Mouse (Mus musculus) CH12.LX (cell line): ENCODE measurements around the gene Asap2. TPM values are rescaled to one million over a fixed set of nuclear protein-coding genes. Genes with fewer than 3 reads are reported as not detected.

Experiments used
- DNase-seq: peaks from one replicate; pipeline ENCODE4 v3.0.0-alpha.2; 2013; ENCODE audit errors: extremely low read depth
- H3K27ac ChIP-seq: 2 replicates; pipeline ENCODE4 v1.5.1; 2012; ENCODE audit warnings: low read depth, mild to moderate bottlenecking, control low read depth, moderate library complexity; ENCODE audit not compliant: insufficient read depth
- H3K27me3 ChIP-seq: replicated peaks from 2 replicates; pipeline ENCODE3; 2012; ENCODE audit warnings: inconsistent platforms
- H3K36me3 ChIP-seq, 2 experiments: replicated peaks in 1 of 2; 2 replicates each; pipeline versions ENCODE3 to v1.6.1; 2012; ENCODE audit warnings: inconsistent platforms in 1 of 2, low read length in 1 of 2, mild to moderate bottlenecking in 1 of 2, mixed read lengths in 1 of 2, moderate library complexity in 1 of 2; ENCODE audit not compliant: control insufficient read depth in 1 of 2, insufficient read depth in 1 of 2
- H3K4me1 ChIP-seq, 2 experiments: 2 replicates each; pipeline ENCODE4 v1.6.1; 2012; ENCODE audit warnings: inconsistent platforms in 1 of 2, moderate library complexity in 1 of 2; ENCODE audit not compliant: insufficient read depth in 2 of 2, control insufficient read depth in 1 of 2
- H3K4me2 ChIP-seq: 2 replicates; pipeline ENCODE4 v1.6.1; 2012; ENCODE audit warnings: low read depth, mild to moderate bottlenecking, control low read depth; ENCODE audit not compliant: poor library complexity, insufficient read depth, severe bottlenecking
- H3K4me3 ChIP-seq, 3 experiments: fragments of 150-350 bp in 1 of 3; sonication (generic) in 1 of 3; replicated peaks in 1 of 3; 2 replicates each; pipeline versions ENCODE3 to v1.5.1; 2011 to 2012; ENCODE audit warnings: low read depth in 2 of 3, low read length in 2 of 3, mild to moderate bottlenecking in 2 of 3, moderate library complexity in 2 of 3, control low read depth in 1 of 3, improper control_type of control experiment in 1 of 3, inconsistent platforms in 1 of 3, mixed read lengths in 1 of 3; ENCODE audit not compliant: poor library complexity in 1 of 3
- H3K79me2 ChIP-seq: replicated peaks from 2 replicates; pipeline ENCODE4 v1.6.1; 2012; ENCODE audit warnings: mild to moderate bottlenecking, moderate library complexity; ENCODE audit not compliant: control insufficient read depth, poor library complexity, insufficient read depth, severe bottlenecking; ENCODE audit errors: extremely low read depth
- H3K9ac ChIP-seq: 2 replicates; pipeline ENCODE4 v1.6.1; 2012; ENCODE audit warnings: low read depth, mild to moderate bottlenecking, control low read depth, moderate library complexity; ENCODE audit not compliant: insufficient read depth
- H3K9me3 ChIP-seq: replicated peaks from 2 replicates; pipeline ENCODE3; 2012; ENCODE audit warnings: low read length, inconsistent platforms, mixed read lengths
- CHD1 ChIP-seq: IDR thresholded peaks from 2 replicates; pipeline ENCODE4 v1.6.1; 2012; ENCODE audit warnings: low read depth, low read length, improper control_type of control experiment, inconsistent platforms
- CTCF ChIP-seq, 2 experiments: IDR thresholded peaks in 1 of 2; conservative IDR thresholded peaks in 1 of 2; 2 replicates each; pipeline ENCODE4 v1.5.1; 2011 to 2012; ENCODE audit warnings: low read depth in 2 of 2, low read length in 2 of 2, improper control_type of control experiment in 1 of 2, inconsistent platforms in 1 of 2, mild to moderate bottlenecking in 1 of 2, moderate library complexity in 1 of 2
- E2F4 ChIP-seq: IDR thresholded peaks from 2 replicates; pipeline ENCODE4 v1.6.1; 2011; ENCODE audit warnings: low read depth, low read length, improper control_type of control experiment; ENCODE audit not compliant: insufficient replicate concordance
- EP300 ChIP-seq: IDR thresholded peaks from 2 replicates; pipeline ENCODE4 v1.6.1; 2011; ENCODE audit warnings: low read length, improper control_type of control experiment
- GABPA ChIP-seq: IDR thresholded peaks from 2 replicates; pipeline ENCODE4 v1.6.1; 2012; ENCODE audit warnings: low read depth, low read length, improper control_type of control experiment, inconsistent platforms; ENCODE audit not compliant: insufficient replicate concordance
- JUND ChIP-seq: conservative IDR thresholded peaks from 2 replicates; pipeline ENCODE4 v1.6.1; 2011; ENCODE audit warnings: low read depth, low read length, improper control_type of control experiment
- KAT2A ChIP-seq: IDR thresholded peaks from 2 replicates; pipeline ENCODE4 v1.6.1; 2012; ENCODE audit warnings: low read length, improper control_type of control experiment, inconsistent platforms; ENCODE audit not compliant: insufficient replicate concordance
- MAFK ChIP-seq: IDR thresholded peaks from 2 replicates; pipeline ENCODE4 v1.6.1; 2011; ENCODE audit warnings: low read length, improper control_type of control experiment; ENCODE audit not compliant: insufficient replicate concordance
- MAX ChIP-seq: IDR thresholded peaks from 2 replicates; pipeline ENCODE4 v1.6.1; 2011; ENCODE audit warnings: low read length, improper control_type of control experiment
- MAZ ChIP-seq: IDR thresholded peaks from 2 replicates; pipeline ENCODE4 v1.6.1; 2012; ENCODE audit warnings: low read depth, mild to moderate bottlenecking, inconsistent platforms, low read length, improper control_type of control experiment, moderate library complexity
- MXI1 ChIP-seq: IDR thresholded peaks from 2 replicates; pipeline ENCODE4 v1.6.1; 2011; ENCODE audit warnings: mild to moderate bottlenecking, low read depth, low read length, improper control_type of control experiment
- PAX5 ChIP-seq: IDR thresholded peaks from 2 replicates; pipeline ENCODE4 v1.6.1; 2012; ENCODE audit warnings: low read length, inconsistent platforms, mixed read lengths
- POLR2A ChIP-seq: IDR thresholded peaks from 2 replicates; pipeline ENCODE4 v1.6.1; 2011; ENCODE audit warnings: low read depth, mild to moderate bottlenecking, improper control_type of control experiment, low read length
- POLR2AphosphoS2 ChIP-seq: IDR thresholded peaks from 2 replicates; pipeline ENCODE4 v1.6.1; 2011; ENCODE audit warnings: low read depth, low read length, improper control_type of control experiment
- TBP ChIP-seq: conservative IDR thresholded peaks from 2 replicates; pipeline ENCODE4 v1.6.1; 2011; ENCODE audit warnings: low read depth, low read length, improper control_type of control experiment
- TCF12 ChIP-seq: IDR thresholded peaks from 2 replicates; pipeline ENCODE4 v1.6.1; 2014; ENCODE audit warnings: low read depth, mild to moderate bottlenecking, inconsistent platforms, low read length, improper control_type of control experiment
- UBTF ChIP-seq: IDR thresholded peaks from 2 replicates; pipeline ENCODE4 v1.6.1; 2012; ENCODE audit warnings: low read depth, mild to moderate bottlenecking, inconsistent platforms, low read length, improper control_type of control experiment, moderate library complexity
- USF1 ChIP-seq: IDR thresholded peaks from 2 replicates; pipeline ENCODE4 v1.6.1; 2014; ENCODE audit warnings: low read depth, mild to moderate bottlenecking, inconsistent platforms, low read length, improper control_type of control experiment
- USF2 ChIP-seq: conservative IDR thresholded peaks from 2 replicates; pipeline ENCODE4 v1.6.1; 2011; ENCODE audit warnings: low read depth, low read length, improper control_type of control experiment
- ZC3H11A ChIP-seq: IDR thresholded peaks from 2 replicates; pipeline ENCODE4 v1.6.1; 2012; ENCODE audit warnings: low read depth, mild to moderate bottlenecking, inconsistent platforms, low read length, improper control_type of control experiment
- ZKSCAN1 ChIP-seq: IDR thresholded peaks from 2 replicates; pipeline ENCODE4 v1.6.1; 2012; ENCODE audit warnings: low read depth, inconsistent platforms, low read length, improper control_type of control experiment, borderline replicate concordance
- ZMIZ1 ChIP-seq: IDR thresholded peaks from 2 replicates; pipeline ENCODE4 v1.6.1; 2012; ENCODE audit warnings: low read depth, mild to moderate bottlenecking, inconsistent platforms, low read length, improper control_type of control experiment
- ZNF384 ChIP-seq: IDR thresholded peaks from 2 replicates; pipeline ENCODE4 v1.6.1; 2012; ENCODE audit warnings: low read depth, low read length, improper control_type of control experiment, inconsistent platforms
- dilution Hi-C: fragments of 300-500 bp; cut with MboI; formaldehyde crosslinking; loops from 2 replicates; pipeline ENCODE4 v1.14.3; 2020; ENCODE audit warnings: low sequenced_read_pairs; ENCODE audit not compliant: extremely low pct_unique_long_range_greater_than_20kb, extremely low pct_ligation_motif_present
- in situ Hi-C: fragments of 300-500 bp; cut with MboI; formaldehyde crosslinking; loops from 3 replicates; pipeline ENCODE4 v1.14.3; 2019; ENCODE audit warnings: low sequenced_read_pairs, low pct_ligation_motif_present, low pct_unique_long_range_greater_than_20kb, mixed read lengths
- polyA plus RNA-seq: library from polyadenylated mRNA; unstranded; fragments of >175 nt; gene quantifications from 2 replicates; pipeline ENCODE4 v1.2.1, GENCODE M21; 2012; ENCODE audit warnings: low read depth; ENCODE audit not compliant: insufficient read length
- total RNA-seq, 2 experiments: library from RNA; depleted of rRNA; stranded (reverse); fragments of 300-350 nt in 1 of 2; fragments of >200 nt in 1 of 2; gene quantifications; 2 replicates each; pipeline ENCODE4 v1.2.3; 2012 to 2014

Asap2 gene
- total and polyA plus RNA-seq, 3 experiments, result 0.17 to 0.64 (median 0.17) TPM

- Histone ChIP-seq H3K4me3 (no peak overlapping the region), H3K27me3 (no peaks in the 10 kb centered on the region), H3K9me3 (no peaks in the 10 kb centered on the region), H3K79me2 (no peaks in the 10 kb centered on the region), H3K27ac (no peak overlapping the region), H3K4me1 (no peaks in the 10 kb centered on the region), H3K36me3 (no peaks in the 10 kb centered on the region), H3K4me2 (no peak overlapping the region), H3K9ac (no peak overlapping the region)
- in situ Hi-C loops, result no loop called here
- no peak for TF ChIP-seq MXI1
- TF ChIP-seq ZMIZ1, result no peak
- no peak for TF ChIP-seq MAX
- TF ChIP-seq UBTF, result no peak
- TF ChIP-seq JUND, result no peak
- no peak for TF ChIP-seq USF1
- TF ChIP-seq MAFK, result no peak
- no peak for TF ChIP-seq USF2
- no peak for TF ChIP-seq E2F4
- no peak for TF ChIP-seq POLR2A
- TF ChIP-seq ZC3H11A, result no peak
- no peak for TF ChIP-seq TCF12
- no peak for TF ChIP-seq ZNF384
- DNase-seq, result no peak
- dilution Hi-C loops, result no loop called here
Measured at GRCm38 (mm10) chr12:21139560-21139959, 149.3 kb downstream of the Asap2 start.

- TF ChIP-seq KAT2A, result no peak
- H3K36me3 ChIP-seq, result no peaks in the 10 kb centered on the region
- no peak overlapping the region for H3K9ac ChIP-seq
- H3K4me1 ChIP-seq, result no peaks in the 10 kb centered on the region
- no peaks in the 10 kb centered on the region for H3K79me2 ChIP-seq
- H3K4me2 ChIP-seq, result no peak overlapping the region
- no peak overlapping the region for H3K27ac ChIP-seq
- H3K9me3 ChIP-seq, result no peaks in the 10 kb centered on the region
- no peak for DNase-seq
- H3K4me3 ChIP-seq, result no peak overlapping the region
- dilution Hi-C loops (no loop called here), in situ Hi-C loops (no loop called here)
- H3K27me3 ChIP-seq, result no peaks in the 10 kb centered on the region
Measured at GRCm38 (mm10) chr12:21140153-21140552, 149.9 kb downstream of the Asap2 start.

GRCm38 (mm10) chr12:21140741-21141308, 150.6 kb downstream of the Asap2 start:
- no peak overlapping the region for H3K27ac ChIP-seq
- dilution Hi-C loops, result no loop called here
- H3K4me1 ChIP-seq, result no peaks in the 10 kb centered on the region
- H3K9me3 ChIP-seq, result no peaks in the 10 kb centered on the region
- DNase-seq, result no peak
- H3K4me2 ChIP-seq, result no peak overlapping the region
- TF ChIP-seq POLR2AphosphoS2 (no peak), TBP (no peak), GABPA (no peak), EP300 (no peak), USF2 (no peak), CTCF (conservative IDR thresholded peaks at IDR 0.05 in 1 of 2, IDR thresholded peaks at IDR 0.05 in 1 of 2; ENCODE audit: low read depth in 2 of 2, low read length in 2 of 2) (no peak), MAZ (no peak), PAX5 (no peak), MXI1 (no peak), ZKSCAN1 (no peak), MAX (no peak), E2F4 (no peak), CHD1 (no peak)
- TF ChIP-seq, all 38 proteins: peak for 0
- H3K36me3 ChIP-seq, result no peaks in the 10 kb centered on the region
- no peaks in the 10 kb centered on the region for H3K79me2 ChIP-seq
- no peaks in the 10 kb centered on the region for H3K27me3 ChIP-seq
- H3K4me3 ChIP-seq, result no peak overlapping the region
- in situ Hi-C loops, result no loop called here
- no peak overlapping the region for H3K9ac ChIP-seq
